Mouse (Mus musculus) left cerebral cortex, adult 8-10 months (tissue): ENCODE measurements at regions not wholly inside any gene's neighbourhood (a gene's known extent, or its start where the extent isn't known, plus 50 kb on each side); places are given as distances from the start of the nearest gene placed in this dataset.

Experiments used
- DNase-seq, 2 experiments: peaks; one replicate each; pipeline ENCODE4 v3.0.0; 2022; ENCODE audit warnings: low spot score in 2 of 2

DNA sequence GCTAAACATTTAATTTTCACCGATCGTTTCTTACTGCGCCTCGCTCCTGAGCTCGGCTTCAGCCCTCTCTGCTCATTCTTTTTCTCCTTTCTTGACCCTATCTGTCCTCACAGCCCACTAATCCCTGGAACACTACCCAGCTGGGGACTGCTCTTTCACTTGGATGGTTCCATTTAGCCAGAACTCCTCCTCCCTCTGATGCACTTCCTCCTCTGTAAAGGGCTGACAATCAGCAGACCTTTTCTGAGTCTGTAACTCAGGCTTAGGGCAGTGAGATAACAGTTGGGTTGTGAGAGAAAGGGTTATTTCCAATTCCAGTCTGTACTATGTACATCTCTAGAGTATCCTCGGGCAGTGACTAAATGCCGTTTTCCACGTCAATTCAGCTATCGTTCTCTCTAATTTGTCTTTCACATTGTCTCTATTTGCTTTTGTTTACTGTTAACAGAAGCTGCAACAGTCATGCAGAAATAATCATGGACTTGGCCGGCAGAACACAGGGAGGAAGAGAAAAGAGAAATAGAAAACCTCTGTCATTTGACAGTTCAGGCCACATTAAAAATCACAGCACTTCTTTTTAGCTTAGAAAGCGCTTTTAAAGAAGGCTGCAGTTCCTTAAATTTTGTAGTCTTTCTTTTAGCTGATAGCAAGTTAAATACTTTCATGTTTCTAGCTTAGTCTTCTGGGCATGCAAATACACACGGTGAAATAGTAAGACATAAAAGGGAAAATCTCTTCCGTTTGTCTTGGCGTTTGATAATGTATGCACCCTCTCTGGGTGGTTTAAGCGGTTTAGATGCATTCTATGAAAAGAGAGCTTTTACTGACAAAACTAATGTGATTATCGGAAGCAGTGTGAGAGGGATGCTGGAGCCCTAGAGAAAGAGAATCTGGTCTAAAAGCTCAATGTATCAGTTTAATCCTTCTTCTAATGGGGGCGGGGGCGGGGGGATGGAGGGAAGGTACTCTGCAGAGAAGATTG is 94.7 kb upstream of the Fam181b start:
- DNase-seq: no peak

DNA sequence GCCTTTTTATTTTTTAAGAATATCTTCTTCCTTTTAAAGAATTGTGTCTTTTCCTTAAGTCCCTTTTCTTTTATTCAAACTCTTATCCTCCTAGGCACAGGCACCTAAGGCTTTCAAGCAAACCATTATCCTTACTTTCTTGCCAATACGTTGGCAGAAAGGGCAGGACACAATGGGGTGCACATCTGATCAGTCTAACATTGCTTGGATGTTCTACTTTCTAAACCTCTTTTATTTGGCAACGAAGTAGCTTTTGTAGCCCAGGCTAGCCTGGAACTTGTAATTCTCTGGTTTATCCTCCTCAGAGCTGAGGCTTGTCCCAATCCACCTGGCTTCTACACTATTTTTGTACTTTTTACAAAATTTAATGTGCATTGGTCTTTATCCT is 94.0 kb upstream of the Fam181b start:
- DNase-seq: no peak

GRCm38 (mm10) chr7:92998886-92999285 is 80.8 kb upstream of the Fam181b start:
- no peak for DNase-seq

- peak; percentile 12 to 13 for DNase-seq
These were observed 72.9 kb upstream of the Fam181b start for GRCm38 (mm10) chr7:93006694-93007231.

GRCm38 (mm10) chr7:93007721-93008120 is 71.9 kb upstream of the Fam181b start:
- no peak for DNase-seq

GRCm38 (mm10) chr7:93019390-93019789 is 60.3 kb upstream of the Fam181b start:
- no peak for DNase-seq

DNA sequence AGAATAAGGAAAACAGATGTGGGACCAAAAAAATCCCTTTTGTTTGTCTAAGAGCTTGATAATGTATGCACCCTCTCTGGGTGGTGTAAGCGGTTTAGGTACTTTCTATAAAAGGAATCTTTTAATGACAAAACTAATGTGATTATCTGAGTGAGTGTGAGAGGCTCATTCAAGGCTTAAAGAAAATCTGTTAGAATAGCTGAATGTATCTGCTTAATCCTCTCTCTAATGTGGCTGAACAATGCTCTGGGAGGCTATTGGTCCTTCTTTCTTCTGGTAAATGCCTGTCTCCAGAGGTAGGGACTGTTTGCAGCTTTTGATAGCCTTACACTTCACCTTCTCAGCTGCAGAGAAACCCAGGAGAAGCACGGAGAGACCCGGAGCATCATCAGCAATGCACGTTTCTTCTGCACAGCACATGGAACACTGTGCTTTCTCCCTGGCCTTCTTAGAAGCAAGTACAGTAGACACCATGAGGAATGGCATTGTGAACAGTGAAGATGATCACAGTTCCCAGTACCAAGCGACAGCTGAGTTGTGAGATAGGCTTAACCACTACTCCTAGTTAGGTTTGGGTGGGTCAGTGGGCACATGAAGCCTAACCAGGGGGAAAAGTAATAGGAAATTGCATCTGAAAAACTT is 56.1 kb upstream of the Fam181b start:
- DNase-seq: no peak

GRCm38 (mm10) chr7:93026231-93026630 is 53.4 kb upstream of the Fam181b start:
- DNase-seq: no peak
